Mouse (Mus musculus): ENCODE results near the gene Dok3.
"Not testable (repeated sequence)": the region's sequence is repeated elsewhere in the genome, so short reads cannot be mapped to it uniquely, and the experiment has no call there.

The Dok3 gene

DNA sequence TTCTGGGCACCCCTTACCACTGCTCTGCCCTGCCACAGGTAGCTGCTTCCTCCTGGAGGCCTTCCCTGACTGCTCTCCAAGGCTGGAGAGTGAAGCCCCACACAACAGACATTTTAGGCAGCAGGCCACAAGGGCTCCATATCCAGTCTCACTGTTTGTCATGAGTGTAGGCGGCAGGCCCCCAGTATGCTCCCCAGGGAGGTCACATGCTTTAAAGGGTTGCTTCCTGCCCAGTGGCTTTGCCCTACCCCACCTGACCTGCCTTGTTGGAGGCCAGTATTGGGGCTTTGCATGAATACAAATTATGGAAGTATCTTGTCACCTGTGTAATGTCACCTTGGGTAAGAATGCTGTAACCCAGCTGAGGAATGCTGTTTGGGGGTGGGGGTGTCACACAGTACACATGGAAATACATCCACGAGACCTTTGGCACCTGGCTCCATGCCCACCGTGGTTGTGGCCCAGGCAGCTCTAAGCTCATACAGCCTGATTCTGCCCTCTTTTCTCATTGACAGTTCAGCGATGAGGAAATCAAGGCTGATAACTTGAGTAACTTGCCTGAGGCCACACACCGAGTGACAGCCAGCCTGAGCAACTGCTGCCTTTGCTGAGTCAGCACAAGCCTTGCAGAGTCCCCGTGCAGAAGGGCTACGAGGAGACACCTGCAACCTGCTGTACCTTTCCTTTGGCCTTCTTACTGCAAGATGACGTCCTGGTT, at the start of gene Dok3:
Gene Dok3, minus strand, starts transcription at position 99 of the 718 bp plus-strand sequence.
- peak; percentile 87 to 90 for DNase-seq

DNA sequence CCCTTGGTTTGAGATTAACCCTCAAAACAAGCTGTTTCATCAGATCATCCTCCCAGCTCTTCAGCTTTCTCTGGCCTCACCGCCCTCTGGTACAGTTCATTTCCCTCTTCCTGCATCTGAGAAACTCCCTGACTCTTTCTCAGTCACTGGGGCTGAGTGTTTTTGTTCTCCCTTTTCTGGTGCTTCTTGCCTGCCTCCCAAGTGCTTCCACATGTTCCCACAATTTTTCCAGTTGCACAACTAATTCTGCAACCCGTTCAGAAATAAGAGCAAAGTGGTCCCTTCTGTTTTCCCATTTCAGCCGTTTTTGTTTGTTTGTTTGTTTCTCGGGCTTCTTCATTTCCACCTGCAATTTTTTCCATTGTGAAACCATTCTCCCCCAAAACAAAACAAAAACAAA, 49.0 kb upstream of the Dok3 start:
- DNase-seq = no peak

DNA sequence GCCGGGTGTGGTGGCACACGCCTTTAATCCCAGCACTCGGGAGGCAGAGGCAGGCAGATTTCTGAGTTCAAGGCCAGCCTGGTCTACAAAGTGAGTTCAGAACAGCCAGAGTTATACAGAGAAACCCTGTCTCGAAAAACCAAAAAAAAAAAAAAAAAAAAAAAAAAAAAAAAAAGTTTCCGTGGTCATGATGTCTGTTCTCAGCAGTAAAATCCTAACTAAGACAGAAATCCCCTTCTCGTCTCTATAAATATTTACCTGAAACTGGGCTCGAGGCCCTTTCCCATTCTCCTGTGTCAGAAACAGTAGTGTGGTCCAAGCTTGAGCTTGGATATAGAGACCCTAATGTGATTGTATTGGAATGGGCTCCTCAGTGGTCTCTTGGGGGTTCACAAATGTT, 47.8 kb upstream of the Dok3 start:
- not testable (repeated sequence) for DNase-seq

DNA sequence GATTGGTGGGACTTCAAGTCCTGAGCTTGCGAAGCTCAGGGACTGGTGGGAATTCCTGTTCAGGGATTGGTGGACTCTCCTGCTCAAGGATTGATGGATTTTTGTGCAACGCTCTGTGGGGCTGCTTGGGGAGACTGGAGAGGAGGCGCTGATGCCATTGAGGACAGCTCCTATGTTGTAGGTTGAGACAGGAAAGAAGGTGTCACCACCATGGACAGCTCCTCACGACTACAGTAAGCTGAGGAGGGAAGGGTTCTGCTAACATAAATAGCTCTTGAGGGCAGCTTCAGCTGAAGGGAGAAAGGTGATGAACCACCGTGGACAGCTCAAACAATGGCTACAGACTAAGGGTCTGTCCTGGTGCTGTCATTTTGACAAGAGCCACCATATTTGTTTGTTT, 46.8 kb upstream of the Dok3 start:
- no peak for DNase-seq

DNA sequence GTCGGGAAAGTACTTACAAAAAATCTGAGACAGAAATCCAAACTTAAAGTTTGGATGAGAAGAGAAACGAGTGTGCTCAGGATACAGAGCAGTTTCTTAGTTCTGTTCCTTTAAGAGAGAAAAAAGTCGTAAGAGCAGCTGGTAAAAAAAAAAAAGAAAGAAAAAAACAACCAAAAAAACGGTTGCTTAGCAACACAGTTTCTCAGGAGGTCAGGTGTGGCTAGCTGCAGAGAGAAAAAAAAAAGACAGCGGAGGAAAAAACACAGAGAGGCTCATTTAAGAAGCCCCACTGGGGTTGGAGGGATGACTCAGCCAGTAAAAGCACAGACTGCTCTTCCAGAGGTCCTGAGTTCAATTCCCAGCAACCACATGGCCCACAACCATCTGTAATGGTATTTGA, 45.2 kb upstream of the Dok3 start:
- DNase-seq = no peak

DNA sequence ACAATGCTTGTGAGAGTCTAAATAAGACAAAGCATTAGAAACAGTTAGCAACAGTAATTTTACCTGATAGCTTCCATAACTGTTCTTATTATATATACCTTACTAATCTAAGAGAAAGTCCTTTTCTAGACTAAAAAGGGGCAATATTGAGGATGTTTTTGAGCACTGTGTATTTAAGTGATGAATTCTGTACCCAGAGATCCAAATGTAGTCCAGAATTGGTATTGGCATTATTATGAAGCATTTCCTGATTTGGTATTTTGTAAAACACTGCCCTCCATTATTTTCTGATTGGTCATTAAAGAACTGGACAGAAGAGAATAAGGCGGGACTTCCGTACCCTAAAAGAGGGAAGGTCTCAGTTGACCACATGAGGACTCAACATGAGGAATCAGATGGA, 44.3 kb upstream of the Dok3 start, which contains the start of gene Tmed9:
Gene Tmed9, plus strand, starts transcription at position 301 of the 400 bp plus-strand sequence.
- DNase-seq = no peak

DNA sequence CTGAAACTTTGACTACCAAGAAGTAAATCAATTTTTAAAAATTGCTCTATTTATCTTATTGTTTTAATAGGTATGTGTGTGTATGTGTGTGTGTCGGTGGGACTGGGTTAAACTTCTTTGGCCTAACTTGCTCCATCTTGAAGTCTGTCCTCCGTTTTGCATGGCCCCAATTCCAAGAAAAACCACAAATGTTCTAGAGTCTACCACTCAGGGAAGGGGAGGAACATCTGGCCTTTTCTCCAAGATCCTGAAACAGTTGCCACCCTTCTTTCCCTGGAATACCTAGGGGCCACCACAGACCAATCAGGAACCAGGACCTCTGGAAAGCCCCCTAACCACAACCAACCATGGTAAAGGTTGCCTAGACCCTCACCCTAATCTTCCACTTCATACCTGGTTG, 42.9 kb upstream of the Dok3 start:
- DNase-seq = no peak

DNA sequence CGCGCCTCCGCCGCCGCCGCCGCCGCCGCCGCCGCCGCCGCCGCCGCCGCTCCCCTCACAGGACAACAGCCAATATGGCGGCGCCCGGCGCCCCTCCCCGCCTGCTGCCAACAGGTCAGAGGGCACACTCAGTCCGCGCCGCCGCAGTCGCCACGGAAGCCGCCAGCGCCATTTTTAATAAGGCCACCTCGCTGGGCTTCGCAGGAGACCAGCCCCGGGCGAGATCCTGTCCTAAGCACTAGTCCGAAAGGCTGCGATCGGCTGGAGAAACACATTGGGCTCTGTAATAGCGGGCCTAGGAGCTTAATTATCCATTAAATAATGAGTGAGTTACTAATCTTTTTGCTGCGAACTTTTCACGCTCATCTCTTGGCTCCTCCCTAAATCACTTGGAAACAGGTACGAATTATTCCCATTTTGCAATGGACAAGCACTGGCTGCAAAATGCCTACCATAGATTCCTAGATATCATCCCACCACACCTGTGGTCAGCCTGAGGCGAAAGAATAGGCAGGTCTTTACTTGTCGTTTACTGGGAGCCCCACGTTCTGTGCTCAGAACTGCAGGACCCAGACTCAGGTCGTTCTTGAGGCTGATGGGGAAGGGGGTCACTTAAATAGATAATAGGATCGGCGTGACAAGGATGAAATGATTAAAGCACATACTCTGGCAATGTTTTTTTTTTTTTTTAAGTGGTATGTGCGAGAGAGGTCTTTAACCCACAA, 42.1 kb upstream of the Dok3 start, which contains the start of gene Fam193b:
Gene Fam193b, minus strand, starts transcription at position 94 of the 725 bp plus-strand sequence.
- peak; percentile 94 for DNase-seq

DNA sequence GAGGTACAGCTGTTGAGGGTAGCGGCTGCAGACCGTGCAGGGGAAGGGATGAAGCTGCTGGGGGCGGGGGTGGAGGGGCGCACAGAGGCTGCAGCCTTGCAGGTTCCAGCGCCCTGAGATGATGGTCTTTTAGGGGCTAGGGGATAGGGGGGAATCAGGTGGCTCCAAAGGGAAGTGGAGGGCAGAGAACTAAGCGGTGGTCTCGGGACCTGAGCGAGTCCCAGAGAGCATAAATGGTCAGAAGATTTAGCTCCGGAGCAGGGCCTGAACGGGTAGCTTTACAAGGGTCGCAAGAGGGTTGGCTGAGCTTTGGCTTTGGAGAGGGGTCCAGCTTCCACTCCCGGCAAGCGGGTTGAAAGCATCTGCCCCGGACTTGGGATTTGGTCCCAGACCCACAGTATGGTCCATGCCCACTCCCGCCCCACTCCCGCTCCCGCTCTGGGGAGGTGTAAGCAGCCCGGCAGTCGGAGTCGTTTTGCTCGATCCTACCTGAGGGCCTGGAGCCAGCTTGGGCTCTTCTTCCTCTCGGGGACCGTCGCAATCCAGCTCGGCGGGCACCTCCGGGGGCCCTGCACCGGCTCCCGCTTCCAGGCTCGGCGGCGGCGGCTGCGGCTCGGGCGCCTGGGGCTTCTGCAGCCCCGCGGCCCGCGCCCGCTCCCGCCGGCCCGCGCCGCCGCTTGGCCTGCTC, 41.3 kb upstream of the Dok3 start:
- DNase-seq = peak in 1 of 2 experiments; percentile 19

DNA sequence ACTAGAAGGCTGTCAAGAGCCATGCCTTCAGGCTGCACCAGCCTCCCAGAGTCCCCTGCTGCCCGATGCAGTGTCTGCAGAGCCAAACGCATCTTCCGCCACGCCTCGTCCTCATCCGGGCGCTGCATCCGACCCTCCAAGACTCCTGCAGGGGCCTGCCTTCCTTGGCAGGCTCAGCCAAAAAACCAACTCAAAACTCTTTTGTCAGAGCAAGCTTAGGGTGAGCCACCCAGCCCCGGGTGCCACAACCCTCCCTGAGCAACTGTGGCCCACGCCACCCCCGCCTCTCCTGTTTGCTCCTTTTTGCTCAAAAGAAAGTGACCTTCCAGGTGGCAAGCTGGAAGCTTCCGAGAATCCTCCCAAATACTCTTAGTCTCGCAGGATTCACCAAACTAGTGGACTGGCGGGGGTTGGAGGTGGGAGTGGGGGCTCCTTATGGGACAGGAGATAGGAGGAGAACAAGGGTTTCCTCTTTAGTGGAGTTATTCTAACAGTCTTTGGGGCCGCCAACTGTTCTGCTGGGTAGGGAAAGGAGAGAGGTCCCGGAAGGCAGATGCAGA, 40.7 kb upstream of the Dok3 start:
- DNase-seq = no peak

DNA sequence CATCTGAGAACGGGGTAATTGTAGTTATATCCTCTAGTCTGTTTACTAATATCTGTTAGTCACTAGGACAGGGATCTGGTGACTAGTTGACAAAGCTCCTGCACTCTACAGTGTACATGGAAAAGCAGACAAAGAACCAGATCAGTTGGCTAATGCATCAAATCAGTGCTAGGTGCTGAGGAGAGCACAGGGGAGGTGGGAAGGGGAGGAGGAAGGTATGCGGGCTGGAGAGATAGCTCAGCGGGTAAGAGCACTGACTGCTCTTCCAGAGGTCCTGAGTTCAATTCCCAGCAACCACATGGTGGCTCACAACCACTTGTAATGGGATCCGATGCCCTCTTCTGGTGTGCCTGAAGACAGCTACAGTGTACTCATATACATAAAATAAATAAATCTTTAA, 39.4 kb upstream of the Dok3 start:
- DNase-seq = not testable (repeated sequence)

DNA sequence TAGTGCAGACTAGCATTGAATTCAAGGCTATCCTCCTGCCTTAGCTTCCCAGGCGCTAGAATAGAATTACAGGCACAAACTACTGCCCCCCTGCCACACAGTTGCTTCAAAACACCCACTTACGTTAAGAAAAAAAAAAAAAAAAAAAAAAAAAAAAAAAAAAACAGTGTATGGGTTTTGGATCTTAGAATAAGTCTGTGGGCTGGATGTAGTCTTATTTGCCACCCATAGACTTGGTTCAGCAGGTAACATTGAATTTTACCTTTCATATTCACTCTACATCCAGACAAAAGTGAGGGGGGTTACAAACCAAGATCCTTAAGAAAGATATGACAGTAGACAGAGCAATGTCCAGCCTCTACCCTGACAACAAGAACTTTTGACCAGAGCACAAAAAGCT, 38.9 kb upstream of the Dok3 start:
- DNase-seq = no peak

DNA sequence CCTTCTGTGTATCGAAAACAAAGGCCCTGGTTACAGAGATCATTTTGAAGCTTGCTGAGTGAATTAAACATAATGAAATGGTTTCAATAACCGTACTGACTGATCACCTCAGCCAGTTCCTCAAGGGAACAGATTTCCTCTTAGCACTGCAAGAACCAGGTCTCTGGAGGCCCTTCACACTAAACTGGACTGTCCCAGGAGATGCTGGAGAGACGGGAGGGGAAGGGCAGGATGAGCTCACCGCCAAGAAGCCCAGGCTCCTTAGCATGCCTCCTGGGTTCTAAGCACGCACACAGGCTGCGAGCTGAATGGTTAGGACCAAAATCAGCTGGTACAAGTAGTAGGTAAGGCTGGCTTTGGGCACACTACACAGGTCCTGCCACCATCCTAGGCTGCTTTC, 37.9 kb upstream of the Dok3 start:
- no peak for DNase-seq

DNA sequence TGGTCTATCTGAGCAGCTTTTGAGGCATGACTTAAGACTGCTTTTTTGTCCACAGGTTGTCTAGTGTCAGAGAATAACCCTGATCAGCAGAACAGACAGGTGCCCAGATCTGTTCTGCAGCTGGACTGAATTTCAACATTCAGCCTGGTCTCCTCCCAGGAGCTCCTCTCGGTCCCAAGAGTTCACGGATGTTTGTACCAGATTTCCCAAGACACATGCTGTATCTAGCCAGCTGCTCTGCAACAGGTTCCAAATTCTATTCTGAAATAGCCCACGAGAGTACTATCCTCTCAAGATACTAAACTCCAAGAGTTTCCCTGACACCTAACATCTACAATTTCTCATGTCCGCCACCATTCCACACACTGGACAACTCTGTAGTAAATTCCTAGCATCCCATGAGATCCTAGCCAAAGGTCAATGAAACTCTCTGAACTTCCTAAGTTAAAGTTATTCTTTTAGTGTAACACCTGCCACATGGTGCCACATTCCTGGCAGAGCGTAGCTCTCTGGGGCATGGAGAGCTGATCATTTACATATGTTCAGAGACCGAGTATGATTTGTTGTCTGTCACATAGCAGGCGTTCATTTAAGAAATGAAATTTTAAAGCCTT, 34.3 kb upstream of the Dok3 start:
- DNase-seq = no peak

DNA sequence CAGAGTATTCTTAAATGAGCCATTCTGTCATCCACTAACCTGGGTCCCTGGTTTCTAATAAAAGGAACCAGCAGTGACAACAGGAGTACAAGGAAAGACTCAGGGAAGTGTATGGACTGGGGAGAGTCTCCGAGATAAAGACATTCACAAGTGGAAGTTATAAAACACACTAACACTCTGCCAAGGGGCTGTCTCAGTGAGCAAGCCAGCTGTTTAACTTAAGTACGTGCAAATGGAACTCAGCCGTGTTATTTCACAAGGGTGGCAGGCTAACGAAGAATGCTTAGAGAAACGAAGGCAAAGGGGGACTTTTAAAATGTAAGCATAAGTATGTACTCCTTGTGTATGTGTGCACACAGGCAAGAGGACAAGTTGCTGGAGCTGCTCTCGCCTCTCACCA, 28.4 kb upstream of the Dok3 start:
- DNase-seq = no peak

DNA sequence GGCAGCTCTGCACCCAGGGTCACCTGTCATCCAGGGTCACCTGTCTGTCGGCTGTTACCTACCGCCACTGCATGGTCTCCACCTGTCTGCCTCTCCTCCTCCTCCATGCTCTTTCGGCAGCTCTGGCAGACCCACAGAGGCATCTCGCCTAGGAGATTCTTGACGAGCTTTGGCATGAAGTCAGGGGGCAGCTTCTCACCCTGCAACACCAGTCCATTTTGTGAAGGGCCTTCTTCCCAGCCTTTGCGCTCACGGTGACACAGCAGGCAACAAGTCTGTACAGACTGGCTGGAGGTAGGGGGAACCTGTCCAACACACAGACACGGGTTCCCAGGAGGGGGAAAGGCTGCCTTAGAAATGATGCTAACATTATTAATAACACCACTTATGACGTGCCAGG, 26.8 kb upstream of the Dok3 start:
- DNase-seq = no peak

DNA sequence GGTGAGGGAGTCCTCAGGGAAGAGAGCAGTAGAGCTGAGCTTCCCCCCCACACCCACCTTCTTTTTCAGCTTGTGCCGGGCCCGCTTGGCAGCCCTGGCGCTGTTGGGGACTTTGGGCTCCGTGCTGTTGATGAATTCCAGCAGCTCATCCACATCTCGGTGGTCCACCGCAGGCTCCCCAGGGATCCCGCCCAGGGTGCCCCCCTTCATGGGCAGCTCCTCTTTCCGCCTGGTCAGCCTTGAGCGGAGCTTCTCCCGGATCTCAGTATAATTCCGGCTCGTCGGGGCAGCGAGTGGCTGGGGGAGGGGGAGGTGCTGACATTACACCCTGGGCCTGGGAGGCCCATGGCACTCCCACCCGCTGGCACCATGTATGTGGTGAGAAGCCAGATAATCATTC, 20.0 kb upstream of the Dok3 start:
- DNase-seq = no peak

DNA sequence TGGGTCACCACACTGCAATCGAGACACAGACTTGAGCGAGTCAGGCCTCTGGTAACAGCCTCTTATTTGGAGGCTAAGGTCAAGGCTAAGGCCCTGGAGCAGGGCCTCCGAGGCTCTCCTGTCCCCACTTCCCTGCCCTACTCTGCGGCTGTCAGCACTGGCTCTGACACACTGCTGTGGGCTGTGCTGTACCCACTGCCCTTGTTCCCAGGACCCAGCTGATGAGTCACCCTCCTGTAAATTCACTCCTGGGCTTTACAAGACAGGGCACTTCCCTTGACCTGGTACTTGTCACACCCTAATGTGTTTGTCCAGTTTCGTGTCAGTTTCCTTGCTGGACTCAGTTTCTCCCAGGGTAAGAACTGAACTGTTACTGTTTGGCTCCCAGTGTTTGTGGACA, 19.3 kb upstream of the Dok3 start:
- DNase-seq = no peak

DNA sequence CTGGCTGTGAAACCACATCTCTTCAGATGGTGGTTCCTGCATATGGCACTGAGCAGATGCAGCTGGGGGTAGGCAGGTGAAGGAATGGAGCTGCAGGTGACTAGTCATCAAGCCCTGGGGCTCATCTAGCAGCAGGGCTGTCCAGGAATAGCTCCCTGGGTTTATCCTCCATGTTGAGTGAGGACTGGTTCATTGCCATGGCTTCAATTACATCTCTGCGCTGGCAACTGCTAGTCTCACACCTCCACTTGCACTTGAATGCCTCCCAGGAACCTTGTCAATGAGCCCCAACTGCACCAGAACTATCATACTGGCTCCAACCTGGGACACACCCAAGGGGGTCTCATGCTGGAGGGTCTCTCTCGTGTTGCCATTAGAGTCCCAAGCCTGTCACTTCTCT, 18.8 kb upstream of the Dok3 start:
- no peak for DNase-seq

DNA sequence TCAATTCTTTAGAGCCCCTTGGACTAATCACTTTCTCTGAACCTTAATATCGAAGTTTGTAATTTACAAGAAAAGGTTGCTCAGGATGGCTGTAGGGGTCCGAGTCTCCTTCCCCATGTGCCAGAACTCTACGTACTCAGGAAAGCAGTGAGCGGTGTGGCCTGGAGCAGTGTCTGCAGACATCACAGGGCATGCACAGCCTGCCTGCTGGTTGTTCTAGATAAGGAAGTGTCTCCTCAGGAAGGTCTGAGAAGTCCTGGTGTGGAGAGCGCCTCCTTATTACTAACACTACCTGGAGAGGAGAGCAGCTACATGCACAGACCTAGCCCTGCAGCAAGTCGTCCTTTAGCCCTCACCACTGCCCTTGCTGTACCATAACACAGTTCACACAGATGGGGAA, 15.7 kb upstream of the Dok3 start:
- no peak for DNase-seq

DNA sequence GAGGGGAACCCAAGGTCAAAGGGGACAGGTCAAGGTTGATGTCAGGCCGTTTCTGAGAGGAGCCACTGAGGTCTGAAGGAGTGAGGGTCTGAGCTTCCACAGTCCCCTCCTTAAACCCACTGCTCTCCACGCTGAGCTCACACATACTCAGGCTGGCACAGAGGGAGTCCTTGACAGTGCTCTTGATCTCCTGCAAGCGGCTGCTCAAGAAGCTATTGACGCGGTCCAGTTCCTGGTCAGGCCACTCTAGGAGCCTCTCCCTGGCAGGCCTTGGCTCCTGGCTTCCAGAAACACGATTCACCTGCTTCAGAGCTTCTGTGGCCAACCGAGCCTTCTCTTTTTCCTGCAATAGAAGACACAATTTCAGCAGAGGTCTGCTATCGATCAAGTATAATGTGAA, 14.4 kb upstream of the Dok3 start:
- DNase-seq = no peak

DNA sequence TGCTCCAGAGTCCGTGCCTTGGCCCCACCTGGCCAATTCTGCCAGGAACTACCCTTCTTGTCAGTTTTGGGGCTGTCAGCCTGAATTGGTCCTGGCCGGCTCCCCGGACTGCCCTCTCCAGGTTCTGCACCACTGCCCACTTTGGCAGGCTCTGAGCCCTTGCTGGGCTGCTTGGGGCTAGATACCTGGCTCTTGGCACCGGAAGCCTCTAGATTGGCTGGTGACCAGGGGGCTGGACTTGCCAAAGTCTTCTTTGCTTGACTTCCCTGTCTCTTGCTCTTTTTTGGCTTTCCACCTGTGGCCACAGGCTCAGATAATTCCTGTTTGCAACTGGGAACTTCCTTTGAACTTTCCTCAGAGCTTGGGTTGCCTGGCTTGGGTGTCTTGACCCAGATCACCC, 13.8 kb upstream of the Dok3 start:
- DNase-seq = no peak

DNA sequence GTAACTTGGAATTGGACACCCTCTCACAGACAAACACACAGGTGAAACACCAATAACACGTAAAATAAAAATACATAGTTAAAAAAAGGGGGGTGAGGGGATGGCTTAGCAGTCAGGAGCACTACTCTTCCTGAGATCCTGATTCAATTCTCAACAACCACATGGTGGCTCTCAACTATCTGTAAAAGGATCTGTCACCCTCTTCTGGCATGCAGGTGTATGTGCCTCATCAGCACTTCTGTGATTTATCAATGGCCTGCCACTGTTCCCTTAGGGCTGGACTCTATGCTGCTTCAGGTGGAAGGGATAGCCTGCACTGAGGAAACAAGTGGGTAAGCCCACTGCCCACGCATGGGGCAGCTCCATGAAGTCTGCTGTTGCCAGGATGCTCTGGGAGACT, 11.8 kb upstream of the Dok3 start:
- peak; percentile 52 to 54 for DNase-seq
